Mouse (Mus musculus) G1E-ER4 (cell line): Measurements from ENCODE around the gene Gm10842. TPM values are rescaled to one million over a fixed set of nuclear protein-coding genes. Genes with fewer than 3 reads are reported as not detected.

Experiments used
- GATA1 ChIP-seq: IDR thresholded peaks from one replicate; pipeline ENCODE4 v1.8.0; 2012; ENCODE audit warnings: low read length, inconsistent platforms
- polyA plus RNA-seq: library from polyadenylated mRNA; stranded (reverse); fragments of >175 nt; gene quantifications from 2 replicates; pipeline ENCODE4 v1.2.3, GENCODE M21; 2012

Gm10842 gene
- polyA plus RNA-seq, 1 experiment: not detected

DNA sequence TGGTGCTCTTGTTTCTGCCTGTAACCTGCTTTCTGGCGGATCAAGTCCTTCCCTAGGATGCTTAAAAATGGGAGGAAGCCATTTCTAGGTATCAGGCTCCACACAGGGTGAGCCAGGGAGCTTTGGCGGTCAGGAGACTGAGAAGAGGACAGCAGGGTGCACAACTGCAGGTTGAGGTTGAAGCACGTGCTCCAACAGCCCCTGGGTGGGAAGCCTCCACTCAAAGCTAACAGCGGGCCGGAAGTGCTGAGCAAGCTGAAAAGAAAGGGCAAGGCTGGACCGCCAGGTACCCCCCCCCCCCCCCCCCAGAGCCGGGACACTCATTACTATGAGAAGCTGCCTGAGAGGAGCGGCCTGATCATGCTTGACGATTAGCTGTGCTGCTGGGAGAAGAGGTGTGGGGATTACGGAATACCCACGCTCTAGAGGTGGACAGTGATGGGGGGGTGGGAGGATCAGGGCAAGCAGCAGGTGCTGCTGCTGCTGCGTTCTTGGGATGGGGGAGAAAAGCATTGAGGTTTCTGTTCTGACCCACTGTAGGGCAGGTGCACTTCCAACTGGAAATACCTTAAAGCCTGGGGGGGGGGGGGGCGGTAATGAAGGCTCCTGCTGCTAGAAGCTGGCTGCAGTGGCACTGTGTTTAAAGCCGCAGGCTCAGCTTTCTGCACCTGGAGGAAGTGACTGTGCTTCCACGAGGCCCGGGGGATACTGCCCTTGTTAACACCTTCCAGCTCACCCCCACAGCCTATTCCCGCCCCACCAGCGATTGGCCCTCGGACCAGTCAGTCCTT lies 4.7 kb downstream of the Gm10842 start:
- no peak for TF ChIP-seq GATA1

DNA sequence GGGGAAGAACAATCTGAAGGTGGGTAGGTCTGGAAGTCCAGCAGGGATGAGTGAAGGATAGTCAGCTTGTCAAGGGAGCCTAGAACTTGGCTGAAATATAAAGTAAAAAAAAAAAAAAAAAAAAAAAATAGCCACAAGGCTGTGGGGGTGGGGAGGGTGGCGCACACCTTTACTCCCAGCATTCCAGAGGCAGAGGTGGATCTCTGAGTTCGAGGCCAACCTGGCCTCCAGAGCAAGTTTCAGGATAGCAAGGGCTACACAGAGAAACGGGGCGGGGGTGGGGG lies 5.3 kb downstream of the Gm10842 start:
- TF ChIP-seq GATA1: no peak

DNA sequence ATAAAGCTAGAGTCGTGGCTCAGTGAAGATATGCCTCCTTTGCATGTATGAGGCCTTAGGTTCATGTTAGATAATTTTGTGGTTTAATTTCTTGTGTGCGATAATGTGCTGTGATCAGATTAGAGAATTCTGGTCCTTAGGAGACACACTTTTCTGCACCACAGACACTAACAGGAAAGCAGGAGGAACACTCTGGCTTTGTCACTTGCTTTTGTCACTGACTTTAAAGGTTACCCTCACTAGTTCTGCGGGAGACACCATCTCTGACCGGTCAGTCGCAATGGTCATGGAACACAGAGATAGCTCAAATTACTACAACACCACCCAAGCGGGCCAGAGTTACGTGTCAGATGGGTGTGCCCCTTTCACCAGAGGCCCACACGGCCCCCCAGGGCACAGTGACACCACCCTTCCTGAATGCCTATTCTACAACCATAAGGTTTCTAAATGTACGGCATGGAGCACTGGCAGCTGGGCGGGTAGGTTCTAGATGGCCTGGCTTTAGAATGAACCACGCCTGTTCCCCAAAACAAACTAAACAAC lies 5.7 kb downstream of the Gm10842 start:
- TF ChIP-seq GATA1: peak; percentile 91

DNA sequence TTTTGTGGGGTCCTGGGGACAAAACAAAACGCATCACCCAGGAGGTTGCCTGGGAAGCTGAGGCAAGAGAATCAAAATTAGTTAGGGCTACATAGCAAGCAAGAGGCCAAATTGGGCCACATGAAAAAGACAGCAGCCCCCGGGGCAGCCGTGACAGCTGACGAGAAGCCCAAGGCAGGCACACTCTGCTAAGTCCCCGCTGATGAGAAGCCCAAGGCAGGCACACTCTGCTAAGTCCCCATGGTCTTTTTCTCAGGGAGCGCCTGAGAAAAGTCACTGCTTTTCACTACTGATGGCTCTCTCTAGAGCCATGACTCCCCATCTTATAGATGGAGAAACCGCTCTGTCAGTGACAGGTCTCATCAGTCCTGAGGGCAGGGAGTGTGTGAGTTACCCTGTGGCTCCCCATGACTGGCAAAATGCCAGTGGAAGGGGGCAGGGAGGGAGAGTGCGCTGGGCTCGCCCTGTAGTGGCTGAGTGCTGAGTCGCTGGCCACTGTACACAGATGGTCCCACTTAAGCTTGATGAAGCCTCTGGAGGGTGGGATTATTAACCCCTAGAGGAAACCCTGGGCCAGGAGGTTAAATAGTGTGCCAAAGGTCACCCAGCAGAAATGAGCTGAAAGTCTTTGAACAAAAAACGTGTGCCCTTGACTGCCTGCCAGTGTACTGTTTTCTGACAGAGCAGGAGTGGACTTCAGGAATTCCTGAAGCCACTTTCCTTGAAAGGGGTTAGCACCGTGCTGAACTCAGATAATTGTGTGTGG lies 6.6 kb downstream of the Gm10842 start:
- TF ChIP-seq GATA1: no peak

DNA sequence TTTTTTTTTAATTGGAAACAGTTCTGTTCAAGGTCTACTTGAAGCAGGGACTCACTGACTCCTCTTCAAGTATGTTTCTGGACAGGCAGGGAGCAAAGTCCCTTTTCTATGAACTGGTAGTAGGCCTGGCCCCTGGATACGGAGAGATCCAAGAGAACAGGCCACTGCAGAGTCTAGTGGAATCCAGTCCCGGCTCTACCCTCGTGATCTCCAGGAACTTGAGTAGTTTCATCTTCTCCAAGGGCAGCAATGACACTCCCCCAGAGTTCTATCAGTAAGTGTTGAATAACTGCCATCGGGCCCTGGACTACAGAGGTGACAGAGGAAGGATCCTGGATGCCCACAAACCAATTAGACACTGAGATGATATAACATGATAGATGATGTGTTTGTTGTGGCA lies 9.2 kb downstream of the Gm10842 start:
- TF ChIP-seq GATA1: no peak

DNA sequence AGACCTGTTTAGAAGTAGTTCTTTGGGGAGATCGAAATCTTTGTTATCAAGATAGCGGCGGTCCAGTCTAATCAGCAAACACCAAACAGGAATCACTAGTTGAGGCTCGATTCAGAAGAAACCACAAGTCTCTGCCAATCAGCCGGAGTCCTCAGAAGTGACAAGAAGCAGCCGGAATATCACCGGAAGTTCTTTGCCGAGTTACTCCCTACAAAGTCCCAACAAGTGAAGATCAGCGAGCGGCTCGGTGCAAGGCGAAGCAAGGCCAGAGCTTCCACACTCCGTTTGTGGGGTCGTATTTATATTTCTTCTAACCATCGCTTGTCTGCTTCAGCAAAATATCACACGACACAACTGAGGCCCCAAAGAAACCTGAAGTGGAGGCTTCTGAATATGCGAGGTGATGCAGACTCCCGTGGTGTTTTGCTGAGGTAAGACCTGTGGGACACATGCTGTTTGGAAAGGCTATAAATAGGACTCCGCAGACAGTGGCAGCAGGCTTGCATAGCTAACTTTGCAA lies 10.1 kb downstream of the Gm10842 start:
- peak; percentile 49 for TF ChIP-seq GATA1

DNA sequence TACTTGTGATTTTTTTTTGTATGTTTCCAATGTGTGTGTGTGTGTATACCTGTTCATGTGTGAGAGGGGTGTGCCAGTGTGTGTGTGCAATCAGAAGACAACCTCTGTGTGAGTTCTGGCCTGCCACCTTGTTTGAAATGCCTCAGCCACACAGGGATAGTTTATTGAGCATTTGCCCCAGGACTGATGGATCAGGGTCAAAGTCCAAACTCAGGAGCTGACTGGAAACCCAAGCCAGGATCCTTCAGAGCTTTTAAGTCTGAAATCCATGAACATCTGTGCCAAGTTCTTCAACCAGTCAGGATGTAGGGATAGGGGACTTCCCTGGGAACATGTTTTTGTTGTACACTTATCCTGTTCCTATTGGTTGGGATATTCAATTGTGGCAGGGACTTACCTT lies 11.4 kb downstream of the Gm10842 start:
- TF ChIP-seq GATA1: no peak

DNA sequence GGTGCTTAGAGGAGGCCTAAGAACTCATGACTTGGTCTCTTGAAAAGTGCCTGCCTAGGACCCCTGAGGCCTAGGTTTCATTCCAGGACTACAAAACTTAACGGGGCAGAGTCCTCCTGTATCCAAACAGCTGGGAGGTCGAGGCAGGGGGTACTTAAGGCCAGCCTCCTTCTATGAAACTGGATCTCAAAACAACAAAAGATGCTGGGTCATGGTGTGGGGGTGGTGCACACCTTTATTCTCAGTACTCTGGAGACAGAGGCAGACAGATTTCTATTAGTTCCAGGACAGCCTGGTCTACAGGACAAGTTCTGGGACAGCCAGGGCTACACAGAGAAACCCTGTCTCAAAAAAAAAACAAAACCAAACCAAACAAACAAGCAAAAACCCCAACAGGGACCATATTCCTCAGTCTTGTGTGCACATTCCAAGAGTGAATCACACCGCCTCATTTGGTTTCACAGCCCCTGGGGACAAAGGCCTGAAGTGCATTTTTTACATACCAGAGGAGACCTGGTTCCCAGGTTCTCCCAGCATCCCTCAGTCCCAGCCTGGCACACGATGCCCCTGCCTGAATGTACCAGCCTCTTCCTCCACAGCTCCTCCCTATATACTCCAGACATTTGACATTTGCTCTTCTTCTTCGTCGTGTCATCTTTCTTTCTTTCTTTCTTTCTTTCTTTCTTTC lies 13.1 kb downstream of the Gm10842 start:
- no peak for TF ChIP-seq GATA1

DNA sequence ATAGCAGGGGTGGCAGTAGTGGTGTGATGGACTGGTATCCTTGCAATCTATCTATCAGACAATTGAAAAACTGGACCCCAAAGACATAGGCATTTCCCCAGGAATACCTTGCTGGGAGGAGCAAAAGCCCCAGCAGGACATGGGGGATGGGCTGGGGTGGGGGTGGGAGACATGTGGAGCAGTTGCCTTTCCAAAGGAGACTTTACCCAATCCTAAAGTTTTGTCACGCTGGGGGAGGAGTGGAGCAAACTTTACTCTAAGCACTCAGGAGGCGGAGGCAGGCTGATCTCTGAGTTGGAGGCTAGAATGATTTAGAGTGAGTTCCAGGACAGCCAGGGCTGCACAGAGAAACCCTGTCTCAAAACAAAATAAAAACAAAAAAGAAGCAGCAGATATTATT lies 14.7 kb downstream of the Gm10842 start:
- TF ChIP-seq GATA1: no peak

DNA sequence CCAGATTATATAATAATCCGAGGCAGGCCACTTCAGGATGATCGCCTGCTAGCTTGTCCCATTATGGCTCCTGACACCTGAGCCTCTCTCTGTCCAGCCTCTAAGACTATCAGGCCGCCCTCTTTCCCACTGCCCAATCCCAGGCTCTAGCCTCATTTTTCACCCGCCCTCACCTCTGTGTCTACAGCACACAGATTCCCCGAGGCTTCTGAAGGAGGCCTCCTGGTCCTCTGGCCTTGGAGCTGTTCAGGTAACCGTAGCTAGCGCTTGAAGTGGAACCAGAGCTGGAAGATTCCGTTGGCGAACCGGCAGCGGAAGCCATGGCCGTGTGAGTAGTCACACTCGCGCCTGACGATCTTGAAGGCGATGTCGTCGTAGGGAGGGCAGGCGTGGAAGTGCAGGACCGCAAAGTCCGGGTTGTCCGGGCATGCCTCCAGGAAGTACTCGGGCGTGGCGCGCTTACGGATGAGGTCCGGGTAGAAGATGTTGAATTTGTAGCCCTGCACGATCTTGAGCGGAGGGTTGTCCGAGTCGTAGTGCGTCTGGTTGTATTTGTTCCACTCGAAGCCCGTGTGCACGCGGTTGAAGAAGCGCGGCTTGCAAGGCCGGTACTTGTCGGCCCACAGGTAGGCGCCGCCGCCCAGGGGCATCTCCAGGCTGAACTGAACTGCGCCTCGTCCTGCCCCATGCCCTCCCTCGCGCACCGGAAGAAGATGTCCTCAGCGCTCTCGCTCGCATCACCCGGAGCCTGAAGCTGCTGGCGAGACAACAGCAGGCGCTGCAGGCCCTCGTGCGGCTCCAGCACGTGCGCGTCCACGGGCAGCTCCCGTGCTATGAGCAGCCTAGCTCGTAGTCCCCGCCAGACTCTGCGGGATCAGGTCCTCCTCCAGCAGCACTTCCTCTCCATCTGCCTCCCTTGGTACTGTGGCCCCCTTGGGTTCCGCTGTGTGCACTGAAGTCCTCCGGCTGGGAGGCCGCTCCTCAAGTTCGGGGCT lies 18.1 kb downstream of the Gm10842 start:
- TF ChIP-seq GATA1: no peak

DNA sequence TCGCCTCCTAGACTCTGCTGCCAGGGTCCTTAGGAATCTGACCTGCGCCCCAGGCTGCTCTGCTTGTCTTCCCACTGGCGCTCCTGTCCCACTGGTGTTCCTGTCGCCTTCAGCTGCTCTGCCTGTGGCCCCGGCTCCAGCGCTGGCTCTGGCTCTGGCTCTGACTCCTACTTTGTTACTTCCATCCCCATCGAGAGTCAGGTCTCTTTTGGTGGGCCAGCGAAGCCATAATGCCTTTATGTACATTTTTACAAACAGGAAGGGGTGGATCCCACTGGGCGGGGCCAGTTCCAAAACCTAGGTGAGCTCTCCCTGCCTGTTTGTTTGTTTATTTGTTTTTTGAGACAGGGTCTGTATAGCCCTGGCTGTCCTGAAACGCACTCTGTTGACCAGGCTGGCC lies 20.1 kb downstream of the Gm10842 start:
- no peak for TF ChIP-seq GATA1

DNA sequence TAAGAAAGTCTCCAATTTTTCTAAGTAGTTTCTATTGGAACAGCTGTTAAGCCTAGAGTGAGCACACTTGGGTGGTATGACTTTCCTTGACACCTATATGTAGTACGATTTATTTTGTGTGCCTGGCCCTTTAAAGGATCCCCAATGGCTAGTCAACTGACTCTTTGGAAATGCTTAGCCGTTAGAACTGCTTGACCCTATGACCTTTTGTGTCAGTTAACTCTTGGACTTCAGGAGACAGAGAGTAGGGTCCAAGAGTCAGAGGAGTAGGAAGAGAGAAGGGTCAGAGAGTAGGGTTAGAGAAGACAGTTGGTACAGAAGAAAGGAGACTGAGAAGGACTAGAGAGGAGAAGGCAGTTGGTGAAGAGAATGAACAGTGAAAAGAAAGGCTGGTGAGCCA lies 31.8 kb downstream of the Gm10842 start, which contains the start of gene Tlk2:
Gene Tlk2 (plus strand): TSS at position 292 of the 400 bp plus-strand sequence.
- no peak for TF ChIP-seq GATA1

DNA sequence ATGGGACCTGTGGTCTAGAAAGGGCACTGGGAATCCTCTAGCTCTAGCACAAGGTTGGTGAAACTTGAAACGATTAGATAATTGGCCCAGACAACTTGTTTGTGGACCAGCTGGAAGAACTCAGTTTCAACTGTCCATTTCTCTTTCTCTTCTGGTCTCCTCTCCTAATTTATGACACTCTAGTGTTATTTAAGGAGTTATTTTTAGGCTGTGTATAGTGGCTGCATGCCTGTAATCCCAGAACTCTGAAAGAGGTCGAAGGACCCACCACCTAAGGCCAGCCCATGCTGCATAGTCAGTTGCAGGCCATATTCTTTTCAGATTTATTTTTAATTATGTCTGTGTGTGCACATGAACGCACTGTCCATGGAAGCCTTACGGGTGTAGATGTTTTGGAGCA lies 32.8 kb downstream of the Gm10842 start:
- no peak for TF ChIP-seq GATA1

DNA sequence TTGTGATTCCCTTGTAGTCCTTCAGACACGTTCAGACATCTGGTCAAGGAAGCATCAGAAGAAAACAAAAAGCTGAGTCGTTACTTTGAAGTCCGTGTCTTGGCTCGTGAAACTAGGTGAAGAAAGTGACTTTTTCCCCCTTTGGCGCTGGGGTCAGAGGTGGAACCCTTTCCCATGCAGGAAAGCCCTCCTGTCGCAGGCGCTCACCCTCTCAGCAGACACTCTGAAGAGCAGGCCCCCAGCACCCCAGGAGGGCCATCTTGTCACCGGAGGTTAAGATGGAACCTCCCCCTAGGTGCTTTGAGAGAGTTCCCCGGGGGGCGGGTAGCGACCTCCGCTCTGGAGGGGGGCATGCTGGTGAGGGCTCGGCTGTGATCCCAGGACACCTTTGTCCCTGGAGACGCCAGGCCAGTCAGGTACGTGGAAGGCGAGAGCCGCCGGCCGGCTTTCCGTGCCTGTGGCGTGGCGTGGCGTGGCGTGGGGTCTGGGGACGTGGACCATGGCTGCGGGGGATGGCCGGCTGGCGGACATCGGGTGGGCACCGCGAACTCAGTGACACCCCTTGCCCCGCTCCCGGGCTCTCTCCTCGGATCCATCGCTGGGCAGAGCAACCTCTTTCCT lies 33.9 kb downstream of the Gm10842 start:
- TF ChIP-seq GATA1: no peak
